Mouse (Mus musculus) hindbrain, embryonic 10.5 days (tissue): ENCODE results near the gene Rapgef5. TPM values are rescaled to one million over a fixed set of nuclear protein-coding genes. Genes with fewer than 3 reads are reported as not detected.

ENCODE experiments used
- DNase-seq: peaks from one replicate; pipeline ENCODE4 v3.0.0-alpha.2; 2017; ENCODE audit warnings: low spot score
- H3K27ac ChIP-seq: fragments of 300-500 bp; sonication (generic); 2 replicates; pipeline ENCODE4 v1.5.1; 2016; ENCODE audit warnings: mild to moderate bottlenecking, moderate library complexity
- H3K27me3 ChIP-seq: fragments of 300-500 bp; sonication (generic); 2 replicates; pipeline ENCODE4 v1.6.1; 2016; ENCODE audit warnings: mild to moderate bottlenecking; ENCODE audit not compliant: poor library complexity, insufficient read depth, severe bottlenecking
- H3K36me3 ChIP-seq: fragments of 300-500 bp; sonication (generic); 2 replicates; pipeline ENCODE4 v1.6.1; 2016; ENCODE audit warnings: mild to moderate bottlenecking, moderate library complexity
- H3K4me1 ChIP-seq: fragments of 300-500 bp; sonication (generic); replicated peaks from 2 replicates; pipeline ENCODE4 v1.6.1; 2016; ENCODE audit warnings: mild to moderate bottlenecking
- H3K4me3 ChIP-seq: fragments of 300-500 bp; sonication (generic); 2 replicates; pipeline ENCODE4 v1.5.1; 2016; ENCODE audit warnings: mild to moderate bottlenecking, moderate library complexity
- H3K9me3 ChIP-seq: fragments of 300-500 bp; sonication (generic); 2 replicates; pipeline ENCODE4 v1.6.1; 2016; ENCODE audit warnings: mild to moderate bottlenecking, moderate library complexity
- WGBS: fragments of 180-500 bp; shearing (Covaris S2); methylation state at CpG from one replicate; pipeline ENCODE4 v1.1.7; 2016; 5-methylcytosine and 5-hydroxymethylcytosine counted together
- polyA plus RNA-seq: library from polyadenylated mRNA; unstranded; fragments of >200 nt; fragmentation: Nextera tagmentation; extraction: Ambion mirVana; gene quantifications from 2 replicates; pipeline ENCODE4 v1.2.1, GENCODE M21; 2016

Gene Rapgef5
- polyA plus RNA-seq, 1 experiment from 2014 or later, result 16.0 TPM

- peaks cover 8% of the 10 kb centered on the region for H3K27me3 ChIP-seq
- WGBS, result 79% methylated on average over 2 of the region's 2 CpGs
- H3K36me3 ChIP-seq, result no peaks in the 10 kb centered on the region
- H3K27ac ChIP-seq, result no peak overlapping the region
- no peaks in the 10 kb centered on the region for H3K4me1 ChIP-seq
- no peak for DNase-seq
- no peak overlapping the region for H3K4me3 ChIP-seq
- H3K9me3 ChIP-seq, result no peaks in the 10 kb centered on the region
These were observed 24.1 kb downstream of the Rapgef5 start for GRCm38 (mm10) chr12:117540352-117540751.

- H3K27ac ChIP-seq, result no peak overlapping the region
- no peaks in the 10 kb centered on the region for H3K9me3 ChIP-seq
- DNase-seq, result no peak
- H3K36me3 ChIP-seq, result no peaks in the 10 kb centered on the region
- 86% methylated on average over 6 of the region's 6 CpGs for WGBS
- no peak overlapping the region for H3K4me3 ChIP-seq
- no peaks in the 10 kb centered on the region for H3K27me3 ChIP-seq
- H3K4me1 ChIP-seq, result no peaks in the 10 kb centered on the region
These were observed 29.0 kb downstream of the Rapgef5 start for GRCm38 (mm10) chr12:117545277-117545676.

GRCm38 (mm10) chr12:117553353-117553752 is 37.1 kb downstream of the Rapgef5 start:
- Histone ChIP-seq H3K36me3 (no peaks in the 10 kb centered on the region), H3K4me1 (no peaks in the 10 kb centered on the region), H3K27ac (no peak overlapping the region), H3K9me3 (no peaks in the 10 kb centered on the region), H3K27me3 (no peaks in the 10 kb centered on the region), H3K4me3 (no peak overlapping the region)
- 92% methylated on average over 5 of the region's 5 CpGs for WGBS
- no peak for DNase-seq

GRCm38 (mm10) chr12:117554612-117555063 is 38.4 kb downstream of the Rapgef5 start:
- H3K27ac ChIP-seq, result no peak overlapping the region
- no peak for DNase-seq
- H3K4me1 ChIP-seq, result no peaks in the 10 kb centered on the region
- no peak overlapping the region for H3K4me3 ChIP-seq
- no peaks in the 10 kb centered on the region for H3K27me3 ChIP-seq
- no peaks in the 10 kb centered on the region for H3K9me3 ChIP-seq
- H3K36me3 ChIP-seq, result no peaks in the 10 kb centered on the region
- 91% methylated on average over 1 of the region's 1 CpGs for WGBS

GRCm38 (mm10) chr12:117560450-117560849 is 44.2 kb downstream of the Rapgef5 start:
- Histone ChIP-seq H3K36me3 (no peaks in the 10 kb centered on the region), H3K4me1 (no peaks in the 10 kb centered on the region), H3K27me3 (no peaks in the 10 kb centered on the region), H3K27ac (no peak overlapping the region), H3K9me3 (no peaks in the 10 kb centered on the region), H3K4me3 (no peak overlapping the region)
- 86% methylated on average over 11 of the region's 11 CpGs for WGBS
- DNase-seq, result no peak

- H3K4me3 ChIP-seq, result no peak overlapping the region
- DNase-seq, result no peak
- no peaks in the 10 kb centered on the region for H3K4me1 ChIP-seq
- no peak overlapping the region for H3K27ac ChIP-seq
- no peaks in the 10 kb centered on the region for H3K27me3 ChIP-seq
- no peaks in the 10 kb centered on the region for H3K36me3 ChIP-seq
- no peaks in the 10 kb centered on the region for H3K9me3 ChIP-seq
- WGBS, result 79% methylated on average over 6 of the region's 6 CpGs
These were observed 45.3 kb downstream of the Rapgef5 start for GRCm38 (mm10) chr12:117561411-117562059.

- Histone ChIP-seq H3K27ac (no peak overlapping the region), H3K4me1 (no peaks in the 10 kb centered on the region), H3K27me3 (no peaks in the 10 kb centered on the region), H3K9me3 (no peaks in the 10 kb centered on the region), H3K4me3 (no peak overlapping the region), H3K36me3 (no peaks in the 10 kb centered on the region)
- no peak for DNase-seq
- 96% methylated on average over 3 of the region's 3 CpGs for WGBS
These were observed 45.8 kb downstream of the Rapgef5 start for GRCm38 (mm10) chr12:117562085-117562484.

GRCm38 (mm10) chr12:117563859-117564258 is 47.6 kb downstream of the Rapgef5 start:
- no peaks in the 10 kb centered on the region for H3K4me1 ChIP-seq
- H3K4me3 ChIP-seq, result no peak overlapping the region
- no peak for DNase-seq

GRCm38 (mm10) chr12:117566298-117566697 is 50.0 kb downstream of the Rapgef5 start:
- Histone ChIP-seq H3K27ac (no peak overlapping the region), H3K9me3 (no peaks in the 10 kb centered on the region), H3K36me3 (no peaks in the 10 kb centered on the region), H3K4me1 (no peaks in the 10 kb centered on the region), H3K27me3 (no peaks in the 10 kb centered on the region), H3K4me3 (no peak overlapping the region)
- 89% methylated on average over 4 of the region's 4 CpGs for WGBS
- DNase-seq, result no peak

More at GRCm38 (mm10) chr12:117563859-117564258, 47.6 kb downstream of the Rapgef5 start:
- H3K27ac ChIP-seq, result no peak overlapping the region
- H3K27me3 ChIP-seq, result no peaks in the 10 kb centered on the region
- WGBS, result 81% methylated on average over 6 of the region's 6 CpGs
- H3K9me3 ChIP-seq, result no peaks in the 10 kb centered on the region
- H3K36me3 ChIP-seq, result no peaks in the 10 kb centered on the region

- no peaks in the 10 kb centered on the region for H3K27me3 ChIP-seq
- no peak overlapping the region for H3K4me3 ChIP-seq
- no peak for DNase-seq
- 74% methylated on average over 2 of the region's 2 CpGs for WGBS
- H3K9me3 ChIP-seq, result no peaks in the 10 kb centered on the region
- no peaks in the 10 kb centered on the region for H3K36me3 ChIP-seq
- H3K4me1 ChIP-seq, result no peaks in the 10 kb centered on the region
- no peak overlapping the region for H3K27ac ChIP-seq
These were observed 53.4 kb downstream of the Rapgef5 start for GRCm38 (mm10) chr12:117569671-117570070.

- no peak overlapping the region for H3K4me3 ChIP-seq
- H3K27me3 ChIP-seq, result no peaks in the 10 kb centered on the region
- H3K27ac ChIP-seq, result no peak overlapping the region
- no peaks in the 10 kb centered on the region for H3K9me3 ChIP-seq
- no peaks in the 10 kb centered on the region; the same call in 1 of the 2 replicates for H3K4me1 ChIP-seq
- H3K36me3 ChIP-seq, result no peaks in the 10 kb centered on the region
- 85% methylated on average over 4 of the region's 4 CpGs for WGBS
- DNase-seq, result no peak
These were observed 68.0 kb downstream of the Rapgef5 start for GRCm38 (mm10) chr12:117584256-117584655.

GRCm38 (mm10) chr12:117585390-117585789 is 69.1 kb downstream of the Rapgef5 start:
- no peaks in the 10 kb centered on the region for H3K27me3 ChIP-seq
- no peak overlapping the region for H3K27ac ChIP-seq
- no peaks in the 10 kb centered on the region; the same call in 1 of the 2 replicates for H3K4me1 ChIP-seq
- H3K9me3 ChIP-seq, result no peaks in the 10 kb centered on the region
- DNase-seq, result no peak
- no peak overlapping the region for H3K4me3 ChIP-seq
- no peaks in the 10 kb centered on the region for H3K36me3 ChIP-seq
- WGBS, result 90% methylated on average over 2 of the region's 2 CpGs

- Histone ChIP-seq H3K36me3 (no peaks in the 10 kb centered on the region), H3K4me3 (no peak overlapping the region), H3K27me3 (no peaks in the 10 kb centered on the region), H3K27ac (no peak overlapping the region), H3K4me1 (no peaks in the 10 kb centered on the region; the same call in 1 of the 2 replicates), H3K9me3 (no peaks in the 10 kb centered on the region)
- DNase-seq, result peak; percentile 66
- WGBS, result 53% methylated on average over 1 of the region's 1 CpGs
These were observed 69.8 kb downstream of the Rapgef5 start for GRCm38 (mm10) chr12:117586124-117586523.

GRCm38 (mm10) chr12:117589186-117589585 is 72.9 kb downstream of the Rapgef5 start:
- 95% methylated on average over 2 of the region's 2 CpGs for WGBS
- Histone ChIP-seq H3K4me3 (no peak overlapping the region), H3K9me3 (no peaks in the 10 kb centered on the region), H3K36me3 (no peaks in the 10 kb centered on the region), H3K4me1 (no peaks in the 10 kb centered on the region), H3K27ac (no peak overlapping the region), H3K27me3 (no peaks in the 10 kb centered on the region)
- DNase-seq, result no peak
